Mouse (Mus musculus) embryo, embryonic 11 days (tissue): ENCODE results near the gene Fbxw11.
"Not testable (repeated sequence)": the region's sequence is repeated elsewhere in the genome, so short reads cannot be mapped to it uniquely, and the experiment has no call there.

ENCODE experiments used
- DNase-seq: peaks from one replicate; pipeline ENCODE4 v3.0.0-alpha.2; 2015

Gene Fbxw11

DNA sequence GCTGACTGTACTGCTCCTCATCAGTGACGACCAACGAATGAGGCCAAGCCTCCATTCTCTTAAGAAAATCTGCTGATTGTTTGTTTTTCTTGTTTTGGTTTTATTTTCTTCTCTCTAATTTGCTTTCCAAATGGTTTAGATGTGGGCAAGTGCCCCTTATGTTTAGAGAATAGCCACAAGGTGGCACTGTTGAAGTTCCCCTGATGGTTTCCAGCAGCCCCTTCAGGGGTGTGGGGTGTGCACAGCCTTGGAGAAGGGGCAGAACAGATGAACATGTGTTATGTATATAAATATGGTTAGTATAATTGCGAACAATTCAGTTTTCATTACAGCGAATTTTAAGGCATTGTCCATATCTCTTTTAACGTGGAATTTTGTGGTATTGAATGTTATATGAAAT, 71.7 kb downstream of the Fbxw11 start:
- peak; percentile 68 for DNase-seq

DNA sequence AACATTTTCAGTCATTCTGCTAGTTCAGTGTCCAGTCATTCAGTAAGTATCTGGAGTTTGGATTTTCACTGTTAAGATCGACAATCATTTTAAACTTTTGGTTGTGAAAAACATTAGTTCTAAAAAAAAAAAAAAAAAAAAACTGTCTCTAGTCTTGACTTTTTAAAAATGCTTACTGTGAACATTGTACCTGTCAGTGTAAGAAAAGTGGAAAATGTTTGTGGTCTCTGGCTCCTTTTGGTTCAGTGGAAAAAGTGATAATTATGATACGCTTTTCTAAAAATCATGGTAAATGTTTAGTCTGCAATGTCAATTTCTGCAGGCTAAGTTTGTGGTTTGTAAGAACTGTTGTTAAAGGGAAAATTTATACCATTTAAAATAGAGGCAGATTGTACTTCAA, 72.4 kb downstream of the Fbxw11 start:
- DNase-seq, result no peak

DNA sequence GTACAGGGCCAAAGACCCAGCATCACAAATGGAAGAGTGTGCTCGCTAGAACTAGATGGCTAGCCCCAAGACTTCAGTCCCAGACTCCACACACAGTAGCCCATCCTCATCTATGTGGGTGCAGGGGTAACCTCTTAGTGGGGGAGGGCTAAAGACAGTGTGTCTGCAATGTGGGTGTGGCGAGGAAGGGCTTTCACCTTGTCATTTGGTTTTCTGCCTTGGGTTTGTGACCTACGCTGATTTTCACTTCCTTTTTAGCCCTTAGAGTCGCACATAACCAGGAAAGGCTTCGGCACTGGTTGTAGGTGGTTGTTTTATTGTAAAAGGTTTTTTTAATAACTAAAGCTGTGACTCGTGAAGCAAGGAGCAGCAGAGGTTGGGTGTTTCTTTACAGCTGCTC, 73.0 kb downstream of the Fbxw11 start:
- DNase-seq, result no peak

DNA sequence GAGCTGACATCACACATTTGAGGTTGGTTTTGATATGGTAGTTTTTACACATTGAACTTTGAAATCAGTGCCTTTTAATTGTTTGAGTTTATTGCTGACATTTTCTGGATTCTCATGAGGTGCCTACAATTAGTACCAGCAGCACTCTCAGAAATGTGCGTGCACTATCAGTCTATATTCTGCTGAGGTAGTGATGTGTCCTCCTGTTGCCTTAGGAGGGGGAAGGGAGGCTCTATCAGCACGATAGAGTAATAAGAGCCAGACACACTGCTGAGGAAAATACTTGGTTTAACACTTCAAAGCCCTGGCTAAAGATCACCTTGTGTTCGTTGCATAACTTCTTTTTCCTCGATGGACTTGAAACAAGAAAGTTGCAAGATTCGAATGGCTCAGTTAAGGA, 73.4 kb downstream of the Fbxw11 start:
- no peak for DNase-seq

DNA sequence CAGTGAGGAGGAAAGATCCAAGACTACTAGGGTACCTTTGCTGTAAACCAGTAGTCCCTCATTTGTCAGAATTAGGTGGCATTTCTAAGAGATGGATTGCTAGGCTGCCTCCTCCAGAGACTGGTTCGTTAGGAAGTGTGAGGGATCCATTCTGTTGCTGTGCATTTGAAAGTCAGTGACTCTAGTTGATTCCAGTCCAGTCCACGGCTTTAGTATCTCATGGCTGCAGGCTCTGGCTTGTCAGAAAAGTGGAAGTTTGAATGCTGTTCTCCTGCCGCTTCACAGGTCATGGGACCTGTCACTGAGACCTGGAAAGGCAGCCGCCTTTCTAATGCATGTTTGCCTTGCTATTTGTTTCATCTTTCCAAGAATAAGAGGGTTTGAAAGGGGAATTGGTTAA, 74.4 kb downstream of the Fbxw11 start:
- no peak for DNase-seq

DNA sequence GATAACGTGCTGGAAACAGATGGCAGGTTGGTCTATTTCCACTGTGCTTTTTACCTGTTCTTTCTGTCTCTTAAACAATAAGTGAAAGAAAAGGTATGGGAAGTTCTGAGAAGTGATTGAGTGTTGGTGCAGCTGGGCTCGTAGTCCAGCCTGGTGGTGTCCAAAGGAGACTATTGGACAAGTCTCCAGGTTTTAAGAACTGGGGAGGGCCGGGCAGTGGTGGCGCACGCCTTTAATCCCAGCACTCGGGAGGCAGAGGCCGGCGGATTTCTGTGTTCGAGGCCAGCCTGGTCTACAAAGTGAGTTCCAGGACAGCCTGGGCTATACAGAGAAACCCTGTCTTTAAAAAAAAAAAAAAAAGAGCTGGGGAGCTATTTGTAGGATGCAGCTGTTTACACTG, 75.2 kb downstream of the Fbxw11 start:
- DNase-seq, result not testable (repeated sequence)

DNA sequence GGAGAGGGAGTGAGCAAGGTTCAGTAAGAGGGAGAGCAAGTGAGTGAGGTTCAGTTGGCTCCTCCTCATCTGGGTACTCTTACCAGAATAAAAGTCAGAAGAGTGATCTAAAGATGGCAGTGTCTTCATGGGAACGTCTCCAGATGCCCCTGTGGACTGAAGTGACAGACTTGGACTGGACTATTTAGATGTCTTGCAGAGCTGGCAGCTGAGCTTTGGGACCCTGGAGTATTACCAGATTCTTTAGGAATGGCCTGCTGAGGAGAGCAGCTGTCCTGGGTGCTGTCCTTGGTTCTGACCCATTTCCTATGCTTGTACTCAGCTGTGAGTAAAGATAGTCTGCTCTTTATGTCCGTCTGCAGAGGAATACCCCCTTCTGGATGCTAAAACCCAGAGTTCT, 75.8 kb downstream of the Fbxw11 start:
- peak; percentile 26 for DNase-seq

DNA sequence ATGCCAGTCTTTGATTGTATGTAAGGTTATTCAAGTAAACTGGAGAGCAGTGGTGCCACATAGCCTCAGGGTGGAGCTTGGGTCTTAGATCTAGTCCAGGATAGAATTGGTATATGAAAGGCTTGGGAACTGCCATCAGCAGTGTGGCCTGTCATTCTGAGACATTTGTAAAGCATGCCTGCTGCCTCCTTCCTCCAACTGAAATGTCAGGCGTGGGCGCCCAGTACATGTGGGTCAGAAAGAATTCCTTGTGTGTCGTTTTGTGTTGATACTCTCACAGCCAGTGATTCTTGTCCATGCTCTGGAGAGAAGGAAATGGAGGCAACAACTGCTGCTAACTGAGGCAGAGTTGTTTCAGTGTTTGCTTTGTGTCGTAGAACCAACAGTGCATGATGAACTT, 76.5 kb downstream of the Fbxw11 start:
- no peak for DNase-seq

DNA sequence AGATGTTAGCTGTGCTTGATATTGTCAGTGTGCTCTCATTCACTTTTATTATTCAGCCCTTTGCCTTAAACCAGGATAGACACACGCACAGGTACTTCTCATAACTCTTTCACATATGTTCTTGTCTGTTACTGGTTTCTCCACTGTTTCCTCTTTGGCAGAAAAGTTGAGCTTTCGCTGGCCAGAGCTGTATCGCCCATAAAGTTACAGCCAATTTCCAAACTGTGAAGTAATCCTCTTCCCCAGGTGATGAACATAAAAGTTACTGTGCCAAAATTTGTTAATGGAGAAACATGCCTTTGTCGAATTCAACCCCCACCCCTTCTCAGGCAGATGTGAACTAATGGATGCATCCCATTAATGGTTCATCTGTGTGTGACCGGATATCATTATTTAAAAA, 80.1 kb downstream of the Fbxw11 start:
- no peak for DNase-seq

DNA sequence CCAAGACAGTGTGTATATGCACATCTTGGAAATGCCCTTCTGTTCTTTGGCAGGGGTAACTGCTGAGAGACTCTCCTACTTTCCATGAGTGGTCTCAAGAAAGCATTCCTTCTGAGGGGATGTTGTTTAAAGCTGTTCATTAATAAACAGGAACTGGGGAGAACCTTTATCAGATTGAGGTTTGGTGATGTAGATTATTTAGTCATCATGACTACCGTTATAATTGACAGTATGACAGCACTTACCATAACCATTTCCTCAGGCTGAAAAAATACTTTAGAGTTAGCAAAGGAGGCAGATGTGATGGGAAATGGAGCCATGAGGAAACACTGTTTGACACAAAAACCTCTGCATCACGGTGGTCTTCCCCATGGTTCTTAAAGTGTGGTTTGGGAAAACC, 80.8 kb downstream of the Fbxw11 start:
- DNase-seq, result no peak

DNA sequence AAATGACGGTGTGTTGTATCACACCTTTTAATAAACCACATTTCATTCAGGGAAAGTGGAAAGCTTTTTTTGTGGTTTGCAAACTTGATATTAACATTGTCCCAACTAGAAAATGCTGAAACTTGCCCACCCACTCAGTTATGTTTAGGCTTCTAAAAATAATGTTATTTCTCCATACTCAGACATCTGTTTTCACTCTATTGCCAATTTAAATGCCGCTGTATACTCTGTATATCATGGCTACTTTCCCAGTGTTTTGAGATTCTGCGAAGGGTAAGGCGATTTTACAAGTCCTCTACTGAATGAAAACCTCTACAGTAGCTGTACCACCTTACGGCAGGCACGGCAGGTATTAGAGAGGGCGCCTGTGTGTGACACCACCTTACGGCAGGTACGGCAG, 82.6 kb downstream of the Fbxw11 start:
- DNase-seq, result no peak

DNA sequence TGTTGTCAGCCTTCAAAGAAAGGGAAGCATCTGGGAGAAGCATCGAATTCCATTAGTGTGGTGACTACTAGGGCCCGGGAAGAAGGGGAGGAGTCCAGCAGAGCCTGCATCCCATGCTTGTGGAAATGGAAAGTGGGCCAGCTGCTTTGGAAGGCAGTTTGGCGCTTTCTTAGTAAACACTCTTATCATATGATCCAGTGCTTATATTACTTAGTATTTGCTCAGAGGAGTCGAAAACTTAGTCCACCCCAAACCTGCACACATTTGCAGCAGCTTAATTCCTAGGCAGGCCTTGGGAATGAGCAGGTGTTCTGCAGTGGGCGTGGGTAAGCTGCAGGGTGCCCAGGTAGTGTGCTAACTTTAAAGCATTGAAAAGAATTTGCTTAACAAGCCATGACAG, 89.9 kb downstream of the Fbxw11 start:
- DNase-seq, result no peak

DNA sequence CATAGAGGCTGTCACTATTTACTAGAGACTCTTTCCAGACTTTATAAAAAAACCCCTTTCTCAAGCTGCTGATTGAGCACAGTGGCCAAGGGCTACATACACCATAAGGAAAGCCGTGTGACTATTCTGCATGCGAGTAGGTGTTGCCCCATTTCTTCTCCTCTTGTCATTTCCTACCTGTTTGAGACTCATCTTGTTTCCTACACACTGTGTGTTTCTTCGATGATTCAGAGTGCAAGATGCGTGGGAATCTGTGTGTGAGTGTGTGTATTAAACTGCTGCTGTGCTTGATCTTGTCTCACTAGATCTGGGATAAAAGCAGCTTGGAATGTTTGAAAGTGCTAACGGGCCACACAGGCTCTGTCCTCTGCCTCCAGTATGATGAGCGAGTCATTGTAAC, 90.7 kb downstream of the Fbxw11 start:
- no peak for DNase-seq

DNA sequence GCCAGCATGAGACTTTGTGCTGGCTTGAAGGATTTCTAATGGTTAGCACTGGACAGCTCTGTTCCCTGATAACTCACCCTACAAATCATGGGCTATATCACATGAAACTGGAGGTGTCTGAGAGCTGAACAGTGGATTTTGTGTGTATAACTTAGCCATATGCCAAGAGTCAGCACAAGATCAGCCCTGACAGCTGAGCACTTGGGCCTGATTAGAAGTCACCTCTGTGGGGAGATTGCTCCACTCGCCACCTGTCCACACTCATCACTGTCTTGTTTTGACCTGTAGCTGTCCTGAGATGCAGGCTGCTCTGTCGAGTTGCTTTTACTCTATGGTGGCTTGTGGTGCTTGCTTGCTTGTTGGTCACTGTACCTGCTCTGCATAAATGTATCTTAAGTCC, 93.8 kb downstream of the Fbxw11 start:
- no peak for DNase-seq

DNA sequence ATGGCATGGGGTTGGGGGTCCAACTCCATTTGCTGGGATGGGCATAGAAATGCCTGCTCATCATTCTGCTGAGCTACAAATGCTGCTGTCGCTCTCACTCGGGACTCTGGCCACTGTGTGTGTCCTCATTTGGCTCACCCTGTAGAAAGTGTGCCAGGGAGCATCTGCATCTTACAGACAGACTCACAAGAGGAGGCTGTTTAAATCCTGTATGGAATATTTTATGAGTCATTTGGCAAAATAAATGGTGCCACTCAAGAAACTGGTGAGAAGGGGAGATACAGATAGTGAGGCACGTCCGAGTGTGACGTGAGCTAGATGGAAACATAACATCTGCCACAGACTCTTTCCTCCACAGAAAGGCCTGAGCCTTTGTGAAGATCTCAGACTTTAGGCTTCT, 95.2 kb downstream of the Fbxw11 start:
- no peak for DNase-seq

DNA sequence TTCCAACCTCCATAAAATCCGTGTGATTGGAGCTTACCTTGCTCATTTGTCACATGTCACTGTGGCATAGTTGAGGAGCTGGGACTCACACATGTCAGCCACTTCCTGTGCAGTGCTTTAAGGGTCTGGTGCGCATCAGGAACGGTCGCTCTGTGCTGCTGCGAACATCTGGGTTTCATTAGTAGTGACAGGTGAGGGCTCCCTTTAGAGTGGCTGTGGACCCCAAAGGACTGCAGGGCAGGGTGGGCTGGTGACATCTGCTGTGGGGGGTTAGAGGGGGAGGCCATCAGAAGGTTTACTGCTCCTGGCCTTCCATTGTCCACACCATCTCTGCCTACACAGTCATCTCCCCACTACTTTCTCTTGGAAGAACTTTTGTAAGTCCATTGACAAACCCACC, 101.4 kb downstream of the Fbxw11 start:
- DNase-seq, result peak; percentile 29

DNA sequence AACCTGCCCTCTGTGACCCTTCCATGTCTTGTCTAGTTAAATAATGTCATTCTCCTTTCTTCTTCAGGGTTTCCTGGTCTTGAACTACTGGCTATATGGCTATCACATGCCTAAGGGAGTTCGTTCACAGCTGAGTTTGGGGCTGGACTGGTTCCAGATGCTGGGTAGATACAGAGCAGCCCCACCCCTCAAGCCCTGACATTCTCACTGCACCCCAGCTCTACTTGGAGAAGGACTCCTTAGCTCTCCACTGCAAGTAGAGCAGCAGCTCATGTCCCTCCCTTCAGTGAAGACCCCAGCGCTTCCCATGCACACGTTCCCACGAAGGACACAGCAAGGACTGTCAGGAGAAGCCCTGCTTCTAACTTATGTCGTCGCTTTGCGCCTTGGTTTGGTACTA, 101.9 kb downstream of the Fbxw11 start:
- DNase-seq, result no peak

DNA sequence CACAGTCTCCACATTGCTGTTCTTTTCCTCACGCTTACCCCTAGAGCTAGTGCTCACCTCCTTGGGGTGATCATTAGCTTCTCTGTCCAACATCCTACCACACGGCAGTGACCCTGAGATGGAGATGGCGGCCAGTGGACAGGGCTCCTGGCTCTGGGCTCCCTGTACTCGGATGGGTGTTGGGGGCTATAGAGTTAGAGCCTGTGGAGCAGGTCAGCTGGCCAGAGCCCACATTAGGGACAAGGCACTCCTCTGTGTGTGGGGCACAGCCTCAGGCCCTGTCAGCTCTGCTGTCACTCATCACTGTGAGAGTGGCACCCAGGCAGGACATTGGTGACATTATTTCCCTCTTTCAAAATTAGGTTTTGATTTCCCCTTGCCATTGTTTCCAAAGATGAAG, 102.9 kb downstream of the Fbxw11 start:
- DNase-seq, result no peak

DNA sequence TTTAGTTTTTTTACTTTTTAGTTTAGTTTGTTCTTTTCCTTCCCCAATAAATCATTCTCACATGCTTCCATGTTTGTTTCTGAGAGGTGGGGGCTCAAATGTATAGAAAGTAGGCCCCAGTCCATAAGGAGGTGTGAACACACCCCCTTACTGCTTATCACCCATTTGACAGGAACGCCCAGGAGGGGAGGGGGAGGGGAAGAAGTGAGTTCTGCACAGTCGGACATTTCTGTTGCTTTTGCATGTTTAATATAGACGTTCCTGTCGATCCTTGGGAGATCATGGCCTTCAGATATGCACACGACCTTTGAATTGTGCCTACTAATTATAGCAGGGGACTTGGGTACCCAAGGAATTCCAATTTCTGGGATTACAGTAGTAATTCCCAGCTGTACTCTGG, 103.5 kb downstream of the Fbxw11 start:
- DNase-seq, result no peak

DNA sequence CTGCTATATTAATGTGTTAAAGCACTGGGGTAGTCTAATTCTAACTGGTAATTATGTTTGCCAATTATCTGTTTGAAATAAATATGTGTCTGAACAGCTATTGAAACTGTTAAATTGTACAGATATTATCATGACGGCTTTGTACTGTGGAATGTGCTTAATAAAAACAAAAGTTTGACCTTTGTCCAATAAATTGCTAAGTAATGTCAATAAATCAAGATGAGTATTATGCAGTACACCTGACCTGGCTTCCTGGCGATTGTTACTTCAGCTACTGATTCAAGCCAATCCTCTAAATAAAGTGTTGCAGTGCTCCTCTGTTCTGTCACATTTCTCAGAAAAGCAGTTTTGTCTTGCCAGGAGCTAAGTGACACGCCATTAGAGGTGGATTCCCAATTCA, 104.0 kb downstream of the Fbxw11 start:
- DNase-seq, result no peak

DNA sequence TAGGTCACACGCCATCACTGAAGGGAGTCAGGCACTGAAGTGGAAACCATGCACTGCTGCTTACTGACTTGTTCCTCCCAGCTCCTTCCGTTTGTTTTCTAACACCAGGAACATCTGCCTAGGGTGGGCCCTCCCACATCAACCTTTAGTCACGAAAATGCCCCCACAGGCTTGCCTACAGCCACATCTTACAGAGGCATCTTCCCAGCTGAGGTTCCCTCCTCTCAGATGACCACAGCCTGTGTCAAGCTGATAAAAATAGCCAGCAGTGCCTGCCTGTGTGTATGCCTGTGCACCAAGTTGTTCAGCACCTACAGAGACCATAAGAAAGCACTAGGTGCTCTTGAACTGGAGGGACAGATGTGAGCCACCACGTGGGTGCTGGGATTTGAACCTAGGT, 106.3 kb downstream of the Fbxw11 start:
- no peak for DNase-seq

DNA sequence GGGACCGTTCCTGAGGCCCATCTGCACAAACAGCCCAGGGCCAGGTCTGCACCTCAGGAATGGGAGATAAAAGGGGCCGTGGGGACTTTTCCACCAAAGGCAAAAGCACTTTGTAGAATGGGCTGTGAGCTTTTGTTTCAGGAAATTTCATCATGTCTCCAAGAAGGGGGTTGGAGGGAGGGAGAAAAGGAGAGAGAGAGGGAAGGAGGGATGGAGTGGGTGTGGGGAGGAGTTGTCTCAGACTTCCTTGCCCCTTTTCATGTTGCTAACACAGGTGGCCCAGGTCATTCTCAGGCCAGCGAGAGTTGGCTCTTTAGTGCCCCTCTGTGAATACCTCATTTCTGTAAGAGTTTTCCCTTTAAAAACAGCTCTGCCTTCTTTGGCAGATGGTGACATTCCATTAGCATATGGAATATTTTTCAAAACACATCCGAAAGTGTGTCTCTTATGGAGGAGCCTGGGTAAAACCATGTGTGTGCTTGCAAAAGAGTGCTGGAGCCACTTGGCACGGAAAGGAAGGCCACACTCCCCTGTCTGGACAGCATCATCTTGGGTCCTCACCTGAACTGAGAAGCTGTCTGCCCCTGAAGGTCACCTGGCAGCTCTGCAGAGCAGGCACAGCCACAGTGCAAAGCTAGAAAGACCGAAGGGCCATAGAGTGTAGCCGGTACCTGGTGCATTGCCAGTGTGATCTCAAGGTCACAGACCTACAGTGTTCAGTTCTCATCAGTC, 109.5 kb downstream of the Fbxw11 start:
- no peak for DNase-seq

DNA sequence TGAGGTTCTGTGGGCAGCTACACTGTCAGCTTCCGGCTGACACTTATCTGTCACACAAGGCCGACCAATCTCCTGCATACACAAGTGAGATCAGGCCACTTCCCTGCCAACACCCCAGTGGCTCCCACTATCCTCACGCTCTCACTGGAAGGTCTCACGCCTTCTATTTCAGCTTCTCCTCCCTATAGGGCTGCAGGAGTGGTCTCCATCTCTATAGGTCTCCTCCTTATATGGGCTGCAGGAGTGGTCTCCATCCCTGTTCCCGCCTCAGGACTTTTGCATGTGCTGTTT, 110.0 kb downstream of the Fbxw11 start:
- no peak for DNase-seq

DNA sequence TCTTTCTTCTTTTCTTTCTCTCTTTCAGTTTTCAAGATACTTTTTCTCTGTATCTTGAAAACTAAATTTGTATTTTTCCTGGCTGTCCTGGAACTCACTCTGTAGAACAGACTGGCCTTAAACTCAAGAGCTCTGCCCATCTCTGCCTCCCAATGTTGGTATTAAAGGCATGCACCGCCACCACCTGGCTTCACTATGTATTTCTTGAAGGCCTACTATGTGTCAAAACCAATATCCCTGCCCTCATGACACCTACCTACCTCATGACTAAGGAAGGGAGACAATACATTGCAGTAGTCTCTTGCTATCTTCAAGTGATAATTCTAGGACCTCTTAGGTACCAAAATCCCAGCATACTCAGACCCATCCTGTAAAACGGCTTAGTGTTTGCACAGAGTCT, 110.8 kb downstream of the Fbxw11 start:
- no peak for DNase-seq

DNA sequence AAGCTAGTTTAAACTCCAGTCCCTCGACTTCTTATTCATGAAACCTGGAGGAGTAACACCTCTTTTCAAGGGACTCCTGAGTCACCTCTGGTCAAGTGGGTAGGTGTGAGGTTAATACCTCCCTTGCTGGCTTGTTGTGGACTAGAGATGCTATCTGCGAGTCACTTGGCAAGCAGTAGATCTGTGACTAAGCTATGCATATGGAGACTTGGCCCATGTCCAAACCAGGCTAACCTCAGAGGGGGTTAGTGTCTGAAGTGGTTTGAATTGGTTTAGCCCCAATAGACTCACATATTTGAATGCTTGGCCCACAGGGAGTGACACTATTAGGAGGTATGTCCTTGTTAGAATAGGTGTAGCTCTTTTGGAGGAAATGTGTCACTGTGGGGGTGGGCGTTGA, 120.2 kb downstream of the Fbxw11 start:
- DNase-seq, result no peak
